Mouse (Mus musculus): ENCODE data around the gene Tfap2b.
A peak's percentile ranks its signal among the peaks of the same experiment; 100 is the strongest.

Tfap2b gene

GRCm38 (mm10) chr1:19208641-19209358, at the start of gene Tfap2b:
Gene Tfap2b, plus strand, starts transcription at chr1:19208914.
- DNase-seq, result no peak

- no peak for DNase-seq
Measured at GRCm38 (mm10) chr1:19178742-19179397, 29.8 kb upstream of the Tfap2b start.

GRCm38 (mm10) chr1:19205649-19206048, 3.1 kb upstream of the Tfap2b start:
- DNase-seq, result peak; percentile 30

- DNase-seq, result no peak
Measured at GRCm38 (mm10) chr1:19206194-19206593, 2.5 kb upstream of the Tfap2b start.

- DNase-seq, result no peak
Measured at GRCm38 (mm10) chr1:19207611-19208010, 1.1 kb upstream of the Tfap2b start.

- DNase-seq, result no peak
Measured at GRCm38 (mm10) chr1:19209359-19209745, 638 bp downstream of the Tfap2b start.

GRCm38 (mm10) chr1:19209776-19210175, 1.1 kb downstream of the Tfap2b start:
- no peak for DNase-seq

GRCm38 (mm10) chr1:19210215-19211032, 1.7 kb downstream of the Tfap2b start:
- no peak for DNase-seq

GRCm38 (mm10) chr1:19211033-19211405, 2.3 kb downstream of the Tfap2b start:
- DNase-seq, result no peak

GRCm38 (mm10) chr1:19211546-19212154, 2.9 kb downstream of the Tfap2b start:
- DNase-seq, result no peak

GRCm38 (mm10) chr1:19212691-19213090, 4.0 kb downstream of the Tfap2b start:
- no peak for DNase-seq

- DNase-seq, result no peak
Measured at GRCm38 (mm10) chr1:19213171-19213570, 4.5 kb downstream of the Tfap2b start.

- no peak for DNase-seq
Measured at GRCm38 (mm10) chr1:19213851-19214395, 5.2 kb downstream of the Tfap2b start.

- no peak for DNase-seq
Measured at GRCm38 (mm10) chr1:19217391-19217790, 8.7 kb downstream of the Tfap2b start.

GRCm38 (mm10) chr1:19218221-19218620, 9.5 kb downstream of the Tfap2b start:
- DNase-seq, result no peak

GRCm38 (mm10) chr1:19219381-19219780, 10.7 kb downstream of the Tfap2b start:
- no peak for DNase-seq

GRCm38 (mm10) chr1:19220564-19220963, 11.8 kb downstream of the Tfap2b start:
- DNase-seq, result no peak

GRCm38 (mm10) chr1:19221601-19222000, 12.9 kb downstream of the Tfap2b start:
- DNase-seq, result no peak

- DNase-seq, result no peak
Measured at GRCm38 (mm10) chr1:19226699-19227098, 18.0 kb downstream of the Tfap2b start.

- DNase-seq, result no peak
Measured at GRCm38 (mm10) chr1:19230926-19231573, 22.3 kb downstream of the Tfap2b start.

- DNase-seq, result no peak
Measured at GRCm38 (mm10) chr1:19231574-19232080, 22.9 kb downstream of the Tfap2b start.

- DNase-seq, result no peak
Measured at GRCm38 (mm10) chr1:19232743-19233142, 24.0 kb downstream of the Tfap2b start.

All from right cerebral cortex, postnatal 14 days (tissue).